Mouse (Mus musculus): Measurements from ENCODE around the gene Dhx30. TPM values are rescaled to one million over a fixed set of nuclear protein-coding genes. Genes with fewer than 3 reads are reported as not detected.
"Not testable (repeated sequence)": the region's sequence is repeated elsewhere in the genome, so short reads cannot be mapped to it uniquely, and the experiment has no call there.

Dhx30 gene
- polyA plus RNA-seq, 1 experiment from 2014 or later, result 228 TPM

- Histone ChIP-seq H3K4me1 (peaks cover 23% of the 10 kb centered on the region), H3K27me3 (no peaks in the 10 kb centered on the region), H3K27ac (replicated peaks) (peak overlapping the region; percentile 96), H3K4me3 (peak overlapping the region; percentile 87), H3K9ac (replicated peaks) (peak overlapping the region; percentile 94), H3K4me2 (replicated peaks) (peak overlapping the region; percentile 64), H3K9me3 (no peaks in the 10 kb centered on the region), H3K36me3 (peaks cover 17% of the 10 kb centered on the region)
- ATAC-seq (ENCODE audit: low FRiP score, low read depth), result no peak
- 31% methylated on average over 10 of the region's 10 CpGs for WGBS
Observed at GRCm38 (mm10) chr9:110130896-110131524, 13.4 kb upstream of the Dhx30 start.

- not testable (repeated sequence) for H3K36me3 ChIP-seq; H3K9ac ChIP-seq (replicated peaks); H3K4me1 ChIP-seq; H3K27ac ChIP-seq (replicated peaks); H3K9me3 ChIP-seq; ATAC-seq (ENCODE audit: low FRiP score, low read depth); H3K4me3 ChIP-seq; H3K27me3 ChIP-seq; H3K4me2 ChIP-seq (replicated peaks)
- 48% methylated on average over 2 of the region's 2 CpGs for WGBS
Observed at GRCm38 (mm10) chr9:110124008-110124540, 6.4 kb upstream of the Dhx30 start.

- WGBS, result 83% methylated on average over 2 of the region's 2 CpGs
- Histone ChIP-seq H3K9me3 (no peaks in the 10 kb centered on the region), H3K9ac (replicated peaks) (no peak overlapping the region), H3K27me3 (no peaks in the 10 kb centered on the region), H3K4me3 (no peak overlapping the region), H3K4me1 (peaks cover 7% of the 10 kb centered on the region), H3K36me3 (no peaks in the 10 kb centered on the region), H3K4me2 (replicated peaks) (no peak overlapping the region), H3K27ac (replicated peaks) (no peak overlapping the region)
- ATAC-seq (ENCODE audit: low FRiP score, low read depth), result no peak
Observed at GRCm38 (mm10) chr9:110123322-110123721, 5.7 kb upstream of the Dhx30 start.

GRCm38 (mm10) chr9:110121424-110121823 is 3.8 kb upstream of the Dhx30 start:
- Histone ChIP-seq H3K4me2 (replicated peaks) (no peak overlapping the region), H3K27me3 (no peaks in the 10 kb centered on the region), H3K4me1 (peaks cover 11% of the 10 kb centered on the region), H3K4me3 (no peak overlapping the region), H3K27ac (replicated peaks) (no peak overlapping the region), H3K9ac (replicated peaks) (no peak overlapping the region), H3K36me3 (no peaks in the 10 kb centered on the region), H3K9me3 (no peaks in the 10 kb centered on the region)
- 78% methylated on average over 4 of the region's 4 CpGs for WGBS
- no peak for ATAC-seq (ENCODE audit: low FRiP score, low read depth)

GRCm38 (mm10) chr9:110118249-110118648 is 619 bp upstream of the Dhx30 start:
- peak overlapping the region; percentile 85 for H3K4me3 ChIP-seq
- peak overlapping the region; percentile 93 for H3K9ac ChIP-seq (replicated peaks)
- H3K27me3 ChIP-seq, result no peaks in the 10 kb centered on the region
- ATAC-seq (ENCODE audit: low FRiP score, low read depth), result no peak
- no peaks in the 10 kb centered on the region for H3K9me3 ChIP-seq
- H3K4me2 ChIP-seq (replicated peaks), result peak overlapping the region; percentile 77
- 54% methylated on average over 1 of the region's 1 CpGs for WGBS
- H3K4me1 ChIP-seq, result peaks cover 19% of the 10 kb centered on the region
- peaks cover 10% of the 10 kb centered on the region for H3K36me3 ChIP-seq
- peak overlapping the region; percentile 97 for H3K27ac ChIP-seq (replicated peaks)

GRCm38 (mm10) chr9:110116977-110117778 is 452 bp downstream of the Dhx30 start, which contains the start of gene Smarcc1:
Gene Smarcc1 (plus strand): TSS chr9:110117708.
- H3K27me3 ChIP-seq, result no peaks in the 10 kb centered on the region
- H3K27ac ChIP-seq (replicated peaks), result peak within 1 kb of the TSS; percentile 97
- ATAC-seq (ENCODE audit: low FRiP score, low read depth), result peak; percentile 95
- peak within 1 kb of the TSS; percentile 85 for H3K4me3 ChIP-seq
- under 1% methylated on average over 77 of the region's 79 CpGs for WGBS
- H3K9ac ChIP-seq (replicated peaks), result peak within 1 kb of the TSS; percentile 93
- peaks cover 19% of the 10 kb centered on the region for H3K4me1 ChIP-seq
- H3K4me2 ChIP-seq (replicated peaks), result peak within 1 kb of the TSS; percentile 77
- no peaks in the 10 kb centered on the region for H3K9me3 ChIP-seq
- H3K36me3 ChIP-seq, result peaks cover 21% of the 10 kb centered on the region

GRCm38 (mm10) chr9:110116353-110116976 is 1.2 kb downstream of the Dhx30 start:
- Histone ChIP-seq H3K9ac (replicated peaks) (peak overlapping the region; percentile 93), H3K27me3 (no peaks in the 10 kb centered on the region), H3K4me2 (replicated peaks) (peak overlapping the region; percentile 77), H3K36me3 (peaks cover 28% of the 10 kb centered on the region), H3K27ac (replicated peaks) (peak overlapping the region; percentile 97), H3K4me1 (peaks cover 19% of the 10 kb centered on the region), H3K4me3 (peak overlapping the region; percentile 85), H3K9me3 (no peaks in the 10 kb centered on the region)
- WGBS, result 10% methylated on average over 10 of the region's 10 CpGs
- no peak; the same call in 1 of the 2 replicates for ATAC-seq (ENCODE audit: low FRiP score, low read depth)

GRCm38 (mm10) chr9:110100627-110101600 is 16.7 kb downstream of the Dhx30 start:
- Histone ChIP-seq H3K4me2 (replicated peaks) (peak overlapping the region; percentile 85), H3K27me3 (no peaks in the 10 kb centered on the region), H3K27ac (replicated peaks) (no peak overlapping the region), H3K9me3 (no peaks in the 10 kb centered on the region), H3K36me3 (peaks cover 87% of the 10 kb centered on the region), H3K9ac (replicated peaks) (peak overlapping the region; percentile 83), H3K4me3 (peak overlapping the region; percentile 92), H3K4me1 (peaks cover 8% of the 10 kb centered on the region)
- ATAC-seq (ENCODE audit: low FRiP score, low read depth), result peak; percentile 96
- WGBS, result 3% methylated on average over 41 of the region's 41 CpGs

- Histone ChIP-seq H3K4me3 (no peak overlapping the region), H3K9ac (replicated peaks) (no peak overlapping the region), H3K27me3 (no peaks in the 10 kb centered on the region), H3K27ac (replicated peaks) (no peak overlapping the region), H3K4me2 (replicated peaks) (no peak overlapping the region), H3K9me3 (no peaks in the 10 kb centered on the region), H3K36me3 (peaks cover 85% of the 10 kb centered on the region), H3K4me1 (peaks cover 8% of the 10 kb centered on the region)
- no peak for ATAC-seq (ENCODE audit: low FRiP score, low read depth)
- WGBS, result 82% methylated on average over 3 of the region's 3 CpGs
Observed at GRCm38 (mm10) chr9:110097791-110098190, 19.8 kb downstream of the Dhx30 start.

- Histone ChIP-seq H3K36me3 (peaks cover 97% of the 10 kb centered on the region), H3K4me3 (no peak overlapping the region), H3K9me3 (no peaks in the 10 kb centered on the region), H3K27ac (replicated peaks) (no peak overlapping the region), H3K4me2 (replicated peaks) (no peak overlapping the region), H3K4me1 (peaks cover under 1% of the 10 kb centered on the region; the same call in 1 of the 2 replicates), H3K27me3 (no peaks in the 10 kb centered on the region), H3K9ac (replicated peaks) (no peak overlapping the region)
- ATAC-seq (ENCODE audit: low FRiP score, low read depth), result no peak
- WGBS, result 95% methylated on average over 4 of the region's 4 CpGs
Observed at GRCm38 (mm10) chr9:110094761-110095160, 22.9 kb downstream of the Dhx30 start.

GRCm38 (mm10) chr9:110093303-110093702 is 24.3 kb downstream of the Dhx30 start:
- no peaks in the 10 kb centered on the region for H3K4me1 ChIP-seq
- H3K9ac ChIP-seq (replicated peaks), result no peak overlapping the region
- H3K27ac ChIP-seq (replicated peaks), result no peak overlapping the region
- ATAC-seq (ENCODE audit: low FRiP score, low read depth), result no peak
- 80% methylated on average over 4 of the region's 4 CpGs for WGBS
- H3K27me3 ChIP-seq, result no peaks in the 10 kb centered on the region
- H3K36me3 ChIP-seq, result peaks cover 96% of the 10 kb centered on the region
- H3K4me3 ChIP-seq, result no peak overlapping the region
- no peak overlapping the region for H3K4me2 ChIP-seq (replicated peaks)
- no peaks in the 10 kb centered on the region for H3K9me3 ChIP-seq

All from midbrain, embryonic 12.5 days (tissue).